Mouse (Mus musculus): ENCODE results near the gene Zim1.

GRCm38 (mm10) chr7:6636741-6637140 lies 59.5 kb downstream of the Zim1 start:
- TF ChIP-seq CTCF (IDR thresholded peaks at IDR 0.05; ENCODE audit: control insufficient read depth, insufficient read depth, insufficient replicate concordance, low read depth, low read length) (no peak), POLR2A (IDR thresholded peaks at IDR 0.05; ENCODE audit: control insufficient read depth, low read depth, low read length) (no peak)
